Mouse (Mus musculus): Measurements from ENCODE around the gene Gm10717.
"Not testable (repeated sequence)": the region's sequence is repeated elsewhere in the genome, so short reads cannot be mapped to it uniquely, and the experiment has no call there.

GRCm38 (mm10) chr9:3024912-3025467, at the start of gene Gm10717:
- TF ChIP-seq CTCF, POLR2A (IDR thresholded peaks at IDR 0.05; ENCODE audit: extremely low read depth, insufficient read depth, low read length): not testable (repeated sequence)

Data from cortical plate, adult 2 months (tissue).